Mouse (Mus musculus): ENCODE data around the gene Postn.

GRCm38 (mm10) chr3:54403791-54404190 is 42.9 kb downstream of the Postn start:
- TF ChIP-seq CTCF (IDR thresholded peaks at IDR 0.05; ENCODE audit: insufficient read depth, low read depth, low read length), result no peak
- no peak for TF ChIP-seq POLR2A (IDR thresholded peaks at IDR 0.05; ENCODE audit: insufficient read depth, low read depth, low read length)
